Mouse (Mus musculus) spleen, adult 2 months (tissue): Measurements from ENCODE around the gene Srd5a1. TPM values are rescaled to one million over a fixed set of nuclear protein-coding genes. Genes with fewer than 3 reads are reported as not detected.

ENCODE experiments used
- DNase-seq, 2 experiments: peaks; one replicate each; pipeline versions ENCODE4 v3.0.0 to v3.0.0-alpha.2; 2012 to 2021; ENCODE audit warnings: low spot score in 2 of 2, low read depth in 1 of 2
- H3K27ac ChIP-seq: fragments of 200-500 bp; 2 replicates; pipeline ENCODE4 v1.5.1; 2012; ENCODE audit warnings: low read length, inconsistent platforms; ENCODE audit not compliant: insufficient read depth
- H3K27me3 ChIP-seq: fragments of 200-500 bp; 2 replicates; pipeline ENCODE4 v1.6.1; 2012; ENCODE audit warnings: mild to moderate bottlenecking, moderate library complexity, low read length, inconsistent platforms; ENCODE audit not compliant: control insufficient read depth, insufficient read depth
- H3K36me3 ChIP-seq: fragments of 200-500 bp; 2 replicates; pipeline ENCODE4 v1.6.1; 2012; ENCODE audit warnings: mild to moderate bottlenecking, low read length, inconsistent platforms; ENCODE audit not compliant: control insufficient read depth, insufficient read depth
- H3K4me1 ChIP-seq: fragments of 200-500 bp; 2 replicates; pipeline ENCODE4 v1.6.1; 2011; ENCODE audit warnings: inconsistent platforms; ENCODE audit not compliant: control insufficient read depth, insufficient read depth, insufficient read length
- H3K4me3 ChIP-seq: fragments of 200-500 bp; 2 replicates; pipeline ENCODE4 v1.5.1; 2011; ENCODE audit warnings: mild to moderate bottlenecking, inconsistent platforms; ENCODE audit not compliant: insufficient read depth, insufficient read length; ENCODE audit errors: extremely low read depth
- CTCF ChIP-seq: fragments of 200-500 bp; IDR thresholded peaks from 2 replicates; pipeline ENCODE4 v1.5.1; 2011; ENCODE audit warnings: mild to moderate bottlenecking, inconsistent platforms; ENCODE audit not compliant: insufficient read depth, insufficient read length, insufficient replicate concordance; ENCODE audit errors: extremely low read depth
- POLR2A ChIP-seq: fragments of 200-500 bp; IDR thresholded peaks from 2 replicates; pipeline ENCODE4 v1.6.1; 2011; ENCODE audit warnings: low read depth, low read length, inconsistent platforms
- WGBS: fragments of 180-500 bp; shearing (Covaris S2); methylation state at CpG from one replicate; pipeline ENCODE4 v1.1.7; 2018; 5-methylcytosine and 5-hydroxymethylcytosine counted together
- polyA plus RNA-seq: library from polyadenylated mRNA; depleted of rRNA; stranded (reverse); fragments of >200 nt; gene quantifications from 2 replicates; pipeline ENCODE4 v1.2.3, GENCODE M21; 2012

The Srd5a1 gene
- polyA plus RNA-seq, 1 experiment = 0.82 TPM

DNA sequence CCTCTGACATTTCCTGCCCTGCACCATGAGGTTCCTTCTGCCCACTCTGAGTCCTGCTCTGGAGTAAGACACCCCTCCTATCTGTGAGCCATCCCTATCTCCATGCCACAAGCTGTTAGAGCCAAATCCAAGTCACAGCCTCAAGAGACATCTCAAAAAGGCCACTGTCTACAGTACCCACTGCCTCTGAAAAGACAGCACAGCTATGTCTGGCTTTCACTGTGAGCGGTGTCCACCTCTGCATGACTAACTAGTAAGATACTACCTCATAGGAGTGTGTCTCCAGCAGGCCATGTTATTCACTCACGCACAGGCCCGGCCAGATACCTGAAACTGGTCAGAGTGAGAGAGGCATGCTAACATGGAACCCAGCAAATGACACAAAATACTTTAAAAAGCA, 16.7 kb upstream of the Srd5a1 start:
- Histone ChIP-seq H3K27me3 (no peaks in the 10 kb centered on the region), H3K4me1 (no peaks in the 10 kb centered on the region), H3K27ac (no peak overlapping the region), H3K4me3 (no peak overlapping the region), H3K36me3 (peaks cover 58% of the 10 kb centered on the region)
- DNase-seq = no peak
- TF ChIP-seq POLR2A (no peak), CTCF (no peak)
- WGBS = 98% methylated on average over 3 of the region's 3 CpGs

DNA sequence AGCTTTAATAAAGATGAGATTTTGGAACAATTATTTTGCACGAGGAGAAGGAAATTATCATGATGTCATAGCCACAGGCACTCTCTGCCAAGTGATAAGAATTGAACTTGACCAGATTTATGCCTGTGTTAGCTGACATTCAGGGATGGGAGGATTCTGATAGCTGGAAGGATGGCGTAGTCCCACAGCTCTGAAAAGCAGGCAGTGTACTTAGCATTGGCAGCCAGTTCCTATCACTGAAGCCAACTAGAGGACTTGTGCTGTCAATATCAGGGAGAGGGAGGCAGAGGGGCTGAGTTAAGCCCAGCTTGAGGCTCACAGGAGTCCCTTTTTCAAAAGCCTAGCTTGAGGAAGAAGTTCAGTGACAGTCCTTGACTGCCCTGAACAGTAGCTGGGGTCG, 13.3 kb upstream of the Srd5a1 start:
- Histone ChIP-seq H3K36me3 (peaks cover 46% of the 10 kb centered on the region), H3K27ac (no peak overlapping the region), H3K4me1 (no peaks in the 10 kb centered on the region), H3K27me3 (no peaks in the 10 kb centered on the region), H3K4me3 (no peak overlapping the region)
- no peak for DNase-seq
- TF ChIP-seq POLR2A = no peak
- TF ChIP-seq CTCF = no peak
- WGBS = 87% methylated on average over 3 of the region's 3 CpGs

DNA sequence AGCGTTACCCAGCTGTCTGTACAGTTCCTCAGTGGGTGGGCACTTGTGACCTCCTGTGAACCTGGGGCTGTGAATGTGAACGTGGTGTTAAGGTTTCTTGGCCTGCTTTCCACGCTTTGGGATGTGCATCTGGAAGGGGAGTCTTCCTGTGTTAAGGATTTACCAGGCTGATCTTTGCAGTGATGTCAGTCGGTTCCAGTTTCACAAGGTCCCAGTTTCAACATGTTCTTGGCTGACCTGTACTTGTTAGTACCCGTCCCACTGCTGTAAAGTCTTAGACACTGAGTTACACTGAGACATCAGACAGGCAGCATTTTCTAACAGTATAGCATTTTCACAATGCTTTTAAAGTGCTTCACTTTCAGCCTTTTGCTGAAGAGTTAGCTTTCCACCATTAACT, 12.6 kb upstream of the Srd5a1 start:
- H3K27me3 ChIP-seq = no peaks in the 10 kb centered on the region
- H3K27ac ChIP-seq = no peak overlapping the region
- H3K4me3 ChIP-seq = no peak overlapping the region
- no peaks in the 10 kb centered on the region for H3K4me1 ChIP-seq
- peaks cover 47% of the 10 kb centered on the region for H3K36me3 ChIP-seq
- no peak for DNase-seq
- 90% methylated on average over 5 of the region's 5 CpGs for WGBS
- TF ChIP-seq CTCF (no peak), POLR2A (no peak)

DNA sequence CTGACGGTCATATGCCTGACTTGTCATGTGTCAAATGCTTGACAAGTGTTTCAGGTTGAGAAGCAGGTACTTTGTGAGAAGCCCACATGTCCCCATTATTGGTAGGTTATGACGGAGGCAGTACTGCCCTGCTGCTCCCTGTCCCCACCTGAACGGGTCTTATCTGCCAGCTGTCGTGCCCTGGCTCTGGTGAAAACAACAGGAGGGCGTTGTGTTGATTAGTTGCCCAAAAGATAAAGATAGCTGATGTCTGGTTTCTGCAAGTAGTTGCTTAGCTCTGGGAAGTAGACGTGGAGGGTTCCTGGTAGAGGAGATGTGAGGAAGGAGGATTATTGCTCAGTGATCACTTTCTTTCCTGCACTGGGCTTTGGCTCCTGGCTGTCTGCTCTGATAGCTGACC, 5.5 kb upstream of the Srd5a1 start:
- DNase-seq = no peak
- 89% methylated on average over 6 of the region's 6 CpGs for WGBS
- Histone ChIP-seq H3K36me3 (peaks cover 36% of the 10 kb centered on the region), H3K27ac (no peak overlapping the region), H3K27me3 (no peaks in the 10 kb centered on the region), H3K4me3 (no peak overlapping the region), H3K4me1 (no peaks in the 10 kb centered on the region)
- TF ChIP-seq POLR2A = no peak
- TF ChIP-seq CTCF = no peak

DNA sequence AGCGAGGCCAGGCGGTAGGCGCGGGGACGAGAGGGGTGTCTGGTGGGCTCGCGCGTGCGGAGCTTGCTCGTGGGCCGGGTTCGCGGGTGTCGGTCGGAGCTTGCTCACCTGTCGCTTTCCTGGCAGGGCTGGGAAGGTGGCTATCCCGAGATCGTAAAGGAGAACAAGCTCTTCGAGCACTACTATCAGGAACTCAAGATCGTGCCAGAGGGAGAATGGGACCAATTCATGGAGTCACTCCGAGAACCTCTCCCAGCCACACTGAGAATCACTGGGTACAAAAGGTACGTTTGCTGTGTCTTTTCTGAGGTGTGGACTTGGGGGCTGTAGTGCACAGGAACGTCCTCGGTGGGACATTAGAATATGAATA, 918 bp upstream of the Srd5a1 start:
- DNase-seq = no peak
- peaks cover 15% of the 10 kb centered on the region for H3K36me3 ChIP-seq
- peak overlapping the region; percentile 86 for H3K27ac ChIP-seq
- no peaks in the 10 kb centered on the region for H3K27me3 ChIP-seq
- peak overlapping the region; percentile 77 for H3K4me3 ChIP-seq
- TF ChIP-seq CTCF (no peak), POLR2A (no peak)
- under 1% methylated on average over 24 of the region's 24 CpGs for WGBS
- H3K4me1 ChIP-seq = no peaks in the 10 kb centered on the region; the same call in 1 of the 2 replicates

DNA sequence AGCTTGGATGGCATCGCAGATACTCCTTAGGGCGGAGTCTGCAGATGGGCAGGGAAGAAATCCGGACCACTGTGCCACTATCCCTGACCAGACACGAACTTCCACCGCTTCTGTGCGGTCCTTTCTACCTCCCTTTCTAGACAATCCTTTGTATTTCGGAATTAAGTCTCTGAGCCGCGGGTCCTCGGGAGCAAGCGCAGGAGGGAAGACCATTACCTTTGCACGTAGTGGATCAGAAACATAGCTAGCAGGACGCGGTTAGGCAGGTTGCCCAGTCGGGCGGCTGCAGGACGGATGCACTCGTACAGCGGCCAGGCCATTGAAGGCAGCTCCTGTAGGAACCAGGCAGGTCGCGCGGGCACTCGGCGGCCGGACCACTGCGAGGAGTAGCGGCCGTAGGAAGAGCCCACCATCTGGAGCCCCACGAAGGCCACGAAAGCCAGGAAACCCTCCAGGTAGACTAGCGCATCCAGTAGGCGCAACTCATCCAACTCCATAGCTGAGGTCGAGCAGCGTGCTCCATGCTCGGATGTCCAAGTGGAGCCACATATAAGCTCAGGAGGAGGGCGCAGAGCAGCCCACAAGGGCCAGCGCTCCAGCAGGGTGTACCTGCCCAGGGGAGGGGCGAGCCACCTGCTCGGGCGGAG, 368 bp downstream of the Srd5a1 start:
- Histone ChIP-seq H3K27me3 (no peaks in the 10 kb centered on the region), H3K36me3 (peaks cover 6% of the 10 kb centered on the region), H3K4me1 (no peaks in the 10 kb centered on the region; the same call in 1 of the 2 replicates), H3K4me3 (peak overlapping the region; percentile 61), H3K27ac (no peak overlapping the region)
- DNase-seq = peak in 1 of 2 experiments; percentile 37
- no peak for TF ChIP-seq POLR2A
- TF ChIP-seq CTCF = no peak
- 2% methylated on average over 40 of the region's 40 CpGs for WGBS

DNA sequence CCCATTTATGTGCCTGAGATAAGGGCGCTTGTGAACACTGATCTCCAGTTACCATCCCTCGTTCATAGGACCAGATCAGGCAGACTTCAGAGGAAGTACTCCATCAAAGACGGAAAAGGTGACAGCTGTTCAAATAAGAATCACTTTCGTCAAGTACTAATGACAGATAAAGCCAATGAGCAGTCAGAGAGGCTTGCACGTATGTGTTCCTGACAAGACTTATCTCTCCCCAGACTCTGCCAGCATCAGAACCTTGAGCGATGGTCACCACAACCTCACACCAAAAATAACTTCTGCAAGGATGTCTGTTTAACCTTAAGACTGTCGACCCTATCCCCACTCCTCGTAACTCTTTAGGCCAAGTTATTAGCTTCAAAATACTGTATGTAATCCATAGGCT, 2.5 kb downstream of the Srd5a1 start:
- Histone ChIP-seq H3K4me1 (no peaks in the 10 kb centered on the region; the same call in 1 of the 2 replicates), H3K27me3 (no peaks in the 10 kb centered on the region), H3K27ac (no peak overlapping the region), H3K4me3 (no peak overlapping the region), H3K36me3 (no peaks in the 10 kb centered on the region)
- DNase-seq = no peak
- TF ChIP-seq POLR2A = no peak
- TF ChIP-seq CTCF = no peak
- 82% methylated on average over 8 of the region's 8 CpGs for WGBS

DNA sequence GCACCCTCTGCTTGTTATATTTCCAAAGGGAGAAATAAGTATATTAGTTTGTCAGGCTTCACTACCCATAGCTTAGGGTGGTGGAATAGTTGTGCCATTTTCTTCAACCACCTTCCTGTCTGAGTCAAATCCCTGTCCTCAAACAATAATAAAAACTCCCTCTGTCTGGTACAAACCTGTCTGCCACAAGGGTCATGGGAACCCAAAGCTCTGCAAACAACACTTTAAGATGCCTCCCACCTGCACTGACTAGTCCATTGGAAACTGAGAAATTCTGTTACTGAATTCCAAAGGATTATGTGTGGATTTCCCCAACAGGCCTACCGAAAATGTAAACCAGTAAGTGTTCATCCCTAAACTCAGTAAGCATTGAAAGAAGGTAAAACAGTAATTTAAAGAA, 6.6 kb downstream of the Srd5a1 start:
- 86% methylated on average over 1 of the region's 1 CpGs for WGBS
- no peak for DNase-seq
- H3K27ac ChIP-seq = no peak overlapping the region
- H3K27me3 ChIP-seq = no peaks in the 10 kb centered on the region
- H3K4me3 ChIP-seq = no peak overlapping the region
- TF ChIP-seq CTCF (no peak), POLR2A (no peak)
- H3K4me1 ChIP-seq = no peaks in the 10 kb centered on the region
- H3K36me3 ChIP-seq = no peaks in the 10 kb centered on the region
